Mouse (Mus musculus) adrenal gland, postnatal 4 days (tissue): ENCODE data around the gene Hnrnpul1. TPM values are rescaled to one million over a fixed set of nuclear protein-coding genes. Genes with fewer than 3 reads are reported as not detected.

Experiments
- DNase-seq, 2 experiments: peaks; one replicate each; pipeline ENCODE4 v3.0.0; 2021 to 2022; ENCODE audit warnings: low spot score in 2 of 2, mixed read lengths in 2 of 2
- total RNA-seq, 2 experiments: library from RNA; stranded (reverse); gene quantifications; 2 replicates each; pipeline ENCODE4 v1.2.3; 2021

Gene Hnrnpul1
- total RNA-seq, 2 experiments from 2014 or later = 167 to 177 TPM

DNA sequence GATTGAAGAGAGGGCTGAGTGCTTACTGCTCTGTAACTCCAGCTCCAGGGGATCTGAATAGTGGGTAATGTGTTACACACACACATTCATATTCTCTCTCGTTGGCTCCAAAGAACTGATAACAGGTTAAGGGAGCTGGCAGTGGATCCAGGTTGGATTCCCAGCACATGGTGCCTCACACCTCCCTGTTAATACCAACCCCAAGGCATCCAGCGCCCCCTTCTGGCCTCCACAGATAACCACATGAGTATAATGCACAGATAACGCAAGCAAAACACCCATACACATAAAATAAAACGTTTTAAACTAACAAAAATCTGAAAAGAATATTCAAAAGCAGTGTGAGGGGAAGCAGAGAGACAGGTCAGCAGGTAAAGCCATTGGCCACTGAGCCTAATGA is 82.1 kb downstream of the Hnrnpul1 start:
- no peak for DNase-seq

DNA sequence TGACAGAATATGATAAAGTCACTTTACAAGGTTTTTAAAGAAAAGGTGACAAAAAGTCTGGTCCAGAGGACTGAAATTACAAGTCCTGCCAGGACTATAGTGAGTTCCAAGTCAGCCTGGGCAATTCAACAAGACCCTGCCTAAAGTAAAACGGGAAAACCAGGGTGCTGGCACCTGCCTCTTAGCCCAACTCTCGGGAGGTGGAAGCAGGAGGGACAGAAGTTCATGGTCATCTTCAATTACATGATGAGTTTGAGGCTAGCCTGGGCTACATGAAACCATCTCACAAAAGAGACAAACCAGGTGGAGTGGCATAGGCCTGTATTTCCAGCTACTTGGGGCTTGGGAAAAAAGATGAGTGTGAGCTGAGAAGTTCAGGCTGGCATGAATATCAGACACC is 82.9 kb downstream of the Hnrnpul1 start:
- DNase-seq = no peak

Other genes starting within 250 kb of the Hnrnpul1 start
- gene Ceacam2, start 214.9 kb downstream of the Hnrnpul1 start, total RNA-seq = 1 to 10 TPM; 1.7 to 1.9 TPM
- 1 to 10 TPM in 1 of 2 experiments, not detected in 1; 2.5 TPM for gene Erich4, start 138.9 kb downstream of the Hnrnpul1 start, total RNA-seq
- 10 to 100 TPM; 34.3 to 34.5 TPM for gene Dmac2, start 135.3 kb downstream of the Hnrnpul1 start, total RNA-seq
- 1 to 10 TPM; 4.4 to 7.6 TPM for gene B3gnt8, start 128.1 kb downstream of the Hnrnpul1 start, total RNA-seq
- gene Bckdha, start 95.8 kb downstream of the Hnrnpul1 start, total RNA-seq = 100 to 1,000 TPM; 103 to 112 TPM
- gene Exosc5, start 95.6 kb downstream of the Hnrnpul1 start, total RNA-seq = 10 to 100 TPM; 50.6 to 53.0 TPM
- gene Tmem91, start 79.6 kb downstream of the Hnrnpul1 start, total RNA-seq = 1 to 10 TPM in 1 of 2 experiments, under 1 TPM in 1; 0.76 to 1.9 TPM
- 10 to 100 TPM; 21.5 to 24.1 TPM for gene B9d2, start 74.0 kb downstream of the Hnrnpul1 start, total RNA-seq
- 10 to 100 TPM; 47.3 to 48.9 TPM for gene Tgfb1, start 67.8 kb downstream of the Hnrnpul1 start, total RNA-seq
- 10 to 100 TPM; 49.4 to 51.5 TPM for gene Ccdc97, start 35.7 kb downstream of the Hnrnpul1 start, total RNA-seq
- 100 to 1,000 TPM; 100 to 102 TPM for gene Axl, start 33.9 kb upstream of the Hnrnpul1 start, total RNA-seq
- 1 to 10 TPM; 4.8 to 7.7 TPM for gene Cyp2s1, start 62.2 kb upstream of the Hnrnpul1 start, total RNA-seq
- gene Cyp2b10, start 142.9 kb upstream of the Hnrnpul1 start, total RNA-seq = 1 to 10 TPM in 1 of 2 experiments, under 1 TPM in 1; 0.14 to 1.2 TPM